Mouse (Mus musculus): ENCODE results near the gene Pgpep1. TPM values are rescaled to one million over a fixed set of nuclear protein-coding genes. Genes with fewer than 3 reads are reported as not detected.
A peak's percentile ranks its signal among the peaks of the same experiment; 100 is the strongest.

The Pgpep1 gene
- total and polyA plus RNA-seq, 3 experiments: 3.3 to 16.6 (median 9.4) TPM

DNA sequence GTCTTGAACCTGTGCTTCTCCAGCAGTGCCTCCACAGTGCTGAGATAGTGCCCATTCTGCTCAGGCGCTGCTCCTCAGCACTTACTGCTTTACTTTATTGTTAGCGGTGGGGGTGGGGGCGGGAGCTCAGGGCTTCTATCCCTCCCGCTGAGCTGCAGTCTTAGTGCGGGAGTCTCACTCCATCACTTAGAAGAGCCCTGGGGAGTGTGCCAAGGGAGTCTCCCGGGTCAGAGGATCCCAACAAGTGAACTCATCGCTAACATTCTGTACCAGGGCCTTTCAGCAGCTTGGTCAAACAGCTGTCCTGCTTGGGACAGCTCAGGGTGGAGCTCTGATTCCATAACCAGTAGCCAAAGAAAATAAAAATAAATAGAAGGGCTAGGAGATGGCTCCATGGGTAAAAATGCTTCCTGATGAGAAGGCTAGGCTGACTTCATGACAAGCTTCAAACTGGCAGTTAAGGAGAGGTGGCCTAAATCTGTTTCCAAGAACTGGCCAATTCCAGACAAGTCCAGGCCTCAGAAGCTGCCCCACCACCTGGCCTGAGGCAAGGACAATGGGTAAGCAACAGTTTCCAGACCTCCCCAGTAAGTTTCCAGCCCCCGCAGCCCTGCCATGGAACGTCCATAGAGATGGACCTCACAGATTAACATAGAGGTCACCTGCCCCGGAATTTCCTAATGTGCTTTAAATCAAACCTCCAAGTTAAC lies 11.6 kb upstream of the Pgpep1 start:
- peaks cover 3% of the 10 kb centered on the region; the same call in 1 of the 2 replicates for H3K27me3 ChIP-seq (ENCODE audit: insufficient read depth, low read length)
- DNase-seq (ENCODE audit: low spot score) (no peak), ATAC-seq (ENCODE audit: extremely low read depth, insufficient number of reproducible peaks, low FRiP score, poor library complexity, severe bottlenecking) (no peak)
- no peak overlapping the region for H3K4me3 ChIP-seq (ENCODE audit: low read depth, low read length)
- peaks cover 56% of the 10 kb centered on the region for H3K4me1 ChIP-seq (ENCODE audit: insufficient read depth, low read depth, low read length)
- H3K9me3 ChIP-seq (replicated peaks): no peaks in the 10 kb centered on the region; the same call in 1 of the 2 replicates
- TF ChIP-seq GATA1 (IDR thresholded peaks at IDR 0.05; ENCODE audit: borderline replicate concordance, low read length): no peak
- no peak for TF ChIP-seq POLR2AphosphoS5 (IDR thresholded peaks at IDR 0.05; ENCODE audit: insufficient replicate concordance, low read depth, low read length)
- TF ChIP-seq CTCF (IDR thresholded peaks at IDR 0.05; ENCODE audit: low read depth, low read length): no peak
- TF ChIP-seq GATA2 (IDR thresholded peaks at IDR 0.05; ENCODE audit: borderline replicate concordance, low read depth, low read length): no peak
- TF ChIP-seq TAL1 (conservative IDR thresholded peaks at IDR 0.05; ENCODE audit: low read depth, low read length): no peak
- peaks cover 28% of the 10 kb centered on the region for H3K36me3 ChIP-seq (replicated peaks)

DNA sequence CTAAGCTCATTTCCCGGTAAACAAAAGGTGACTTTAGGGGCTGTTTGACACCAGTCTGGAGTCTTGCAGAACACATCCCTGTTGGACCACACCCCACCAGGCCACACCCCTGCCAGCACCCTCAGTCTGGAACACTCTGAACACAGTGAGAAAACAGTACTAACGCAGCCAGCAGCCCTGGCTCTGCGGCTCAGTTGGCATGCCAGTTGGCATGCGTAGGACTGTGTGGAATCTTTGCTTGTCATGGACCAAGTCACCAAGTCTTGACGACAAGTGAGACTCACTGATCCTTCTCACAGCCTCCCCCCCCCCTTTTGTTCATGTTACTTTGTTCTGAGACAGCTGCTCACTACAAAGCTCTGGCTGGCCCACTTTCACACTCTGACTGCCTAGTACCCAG lies 6.9 kb upstream of the Pgpep1 start:
- Histone ChIP-seq H3K36me3 (replicated peaks) (no peaks in the 10 kb centered on the region), H3K4me3 (ENCODE audit: low read depth, low read length) (no peak overlapping the region; the same call in 1 of the 2 replicates), H3K9me3 (replicated peaks) (no peaks in the 10 kb centered on the region; the same call in 1 of the 2 replicates), H3K27me3 (ENCODE audit: insufficient read depth, low read length) (peaks cover 3% of the 10 kb centered on the region; the same call in 1 of the 2 replicates), H3K4me1 (ENCODE audit: insufficient read depth, low read depth, low read length) (peaks cover 37% of the 10 kb centered on the region)
- DNase-seq (ENCODE audit: low spot score) (no peak), ATAC-seq (ENCODE audit: extremely low read depth, insufficient number of reproducible peaks, low FRiP score, poor library complexity, severe bottlenecking) (no peak)
- TF ChIP-seq GATA1 (IDR thresholded peaks at IDR 0.05; ENCODE audit: borderline replicate concordance, low read length): no peak

DNA sequence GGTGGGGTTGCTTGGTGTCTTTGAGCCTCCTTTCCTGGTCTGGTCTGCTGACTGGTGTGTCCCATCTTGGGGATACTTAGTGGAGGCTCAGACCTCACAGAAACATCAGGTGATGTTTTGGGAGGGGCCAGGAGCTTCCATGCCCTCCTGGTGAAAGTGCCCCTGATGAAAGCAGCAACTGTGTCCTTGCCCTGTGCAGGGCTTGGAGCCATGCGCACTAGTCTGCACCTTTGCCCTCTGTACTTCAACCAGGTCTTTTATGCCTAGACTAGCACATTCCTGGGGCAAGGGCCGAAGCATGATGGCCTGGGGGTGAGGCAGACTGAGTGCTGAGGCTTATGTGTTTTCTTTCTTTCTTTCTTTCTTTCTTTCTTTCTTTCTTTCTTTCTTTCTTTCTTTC lies 5.4 kb upstream of the Pgpep1 start:
- ATAC-seq (ENCODE audit: extremely low read depth, insufficient number of reproducible peaks, low FRiP score, poor library complexity, severe bottlenecking): no peak
- peaks cover 3% of the 10 kb centered on the region; the same call in 1 of the 2 replicates for H3K27me3 ChIP-seq (ENCODE audit: insufficient read depth, low read length)
- no peaks in the 10 kb centered on the region for H3K36me3 ChIP-seq (replicated peaks)
- no peak for DNase-seq (ENCODE audit: low spot score)
- no peaks in the 10 kb centered on the region; the same call in 1 of the 2 replicates for H3K9me3 ChIP-seq (replicated peaks)
- H3K4me3 ChIP-seq (ENCODE audit: low read depth, low read length): no peak overlapping the region
- H3K4me1 ChIP-seq (ENCODE audit: insufficient read depth, low read depth, low read length): peaks cover 33% of the 10 kb centered on the region
- no peak for TF ChIP-seq POLR2AphosphoS5 (IDR thresholded peaks at IDR 0.05; ENCODE audit: insufficient replicate concordance, low read depth, low read length)
- TF ChIP-seq CTCF (IDR thresholded peaks at IDR 0.05; ENCODE audit: low read depth, low read length): no peak
- TF ChIP-seq TAL1 (conservative IDR thresholded peaks at IDR 0.05; ENCODE audit: low read depth, low read length): no peak
- TF ChIP-seq GATA2 (IDR thresholded peaks at IDR 0.05; ENCODE audit: borderline replicate concordance, low read depth, low read length): no peak
- TF ChIP-seq GATA1 (IDR thresholded peaks at IDR 0.05; ENCODE audit: borderline replicate concordance, low read length): no peak

DNA sequence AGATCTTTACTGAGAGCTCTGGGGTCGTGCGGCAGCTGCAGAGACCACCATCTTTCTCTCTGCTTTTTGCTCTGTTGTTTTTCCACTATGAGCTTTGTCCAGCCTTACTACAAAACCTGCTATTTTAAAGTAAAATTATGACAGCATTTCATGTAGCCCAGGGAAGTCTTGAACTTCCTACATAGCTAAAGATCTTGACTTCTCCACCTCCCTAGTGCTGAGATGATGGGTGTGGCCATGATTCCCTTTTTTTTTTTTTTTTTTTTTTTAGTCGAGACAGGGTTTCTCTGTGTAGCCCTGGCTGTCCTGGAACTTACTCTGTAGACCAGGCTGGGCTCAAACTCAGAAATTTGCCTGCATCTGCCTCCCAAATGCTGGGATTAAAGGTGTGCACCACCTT lies 4.4 kb upstream of the Pgpep1 start:
- ATAC-seq (ENCODE audit: extremely low read depth, insufficient number of reproducible peaks, low FRiP score, poor library complexity, severe bottlenecking) (no peak), DNase-seq (ENCODE audit: low spot score) (no peak)
- Histone ChIP-seq H3K4me1 (ENCODE audit: insufficient read depth, low read depth, low read length) (peaks cover 42% of the 10 kb centered on the region), H3K27me3 (ENCODE audit: insufficient read depth, low read length) (peaks cover 3% of the 10 kb centered on the region; the same call in 1 of the 2 replicates), H3K36me3 (replicated peaks) (no peaks in the 10 kb centered on the region), H3K4me3 (ENCODE audit: low read depth, low read length) (no peak overlapping the region), H3K9me3 (replicated peaks) (no peaks in the 10 kb centered on the region; the same call in 1 of the 2 replicates)
- TF ChIP-seq TAL1 (conservative IDR thresholded peaks at IDR 0.05; ENCODE audit: low read depth, low read length): no peak
- TF ChIP-seq GATA1 (IDR thresholded peaks at IDR 0.05; ENCODE audit: borderline replicate concordance, low read length): no peak
- no peak for TF ChIP-seq GATA2 (IDR thresholded peaks at IDR 0.05; ENCODE audit: borderline replicate concordance, low read depth, low read length)
- TF ChIP-seq CTCF (IDR thresholded peaks at IDR 0.05; ENCODE audit: low read depth, low read length): no peak
- no peak for TF ChIP-seq POLR2AphosphoS5 (IDR thresholded peaks at IDR 0.05; ENCODE audit: insufficient replicate concordance, low read depth, low read length)

GRCm38 (mm10) chr8:70663691-70664090 lies 3.5 kb upstream of the Pgpep1 start:
- TF ChIP-seq GATA1 (IDR thresholded peaks at IDR 0.05; ENCODE audit: borderline replicate concordance, low read length) (no peak), CTCF (IDR thresholded peaks at IDR 0.05; ENCODE audit: low read depth, low read length) (no peak), TAL1 (conservative IDR thresholded peaks at IDR 0.05; ENCODE audit: low read depth, low read length) (no peak), POLR2AphosphoS5 (IDR thresholded peaks at IDR 0.05; ENCODE audit: insufficient replicate concordance, low read depth, low read length) (no peak), GATA2 (IDR thresholded peaks at IDR 0.05; ENCODE audit: borderline replicate concordance, low read depth, low read length) (no peak)
- no peaks in the 10 kb centered on the region; the same call in 1 of the 2 replicates for H3K9me3 ChIP-seq (replicated peaks)
- ATAC-seq (ENCODE audit: extremely low read depth, insufficient number of reproducible peaks, low FRiP score, poor library complexity, severe bottlenecking): no peak
- peaks cover 3% of the 10 kb centered on the region; the same call in 1 of the 2 replicates for H3K27me3 ChIP-seq (ENCODE audit: insufficient read depth, low read length)
- DNase-seq (ENCODE audit: low spot score): no peak
- H3K36me3 ChIP-seq (replicated peaks): no peaks in the 10 kb centered on the region
- H3K4me1 ChIP-seq (ENCODE audit: insufficient read depth, low read depth, low read length): peaks cover 50% of the 10 kb centered on the region
- no peak overlapping the region for H3K4me3 ChIP-seq (ENCODE audit: low read depth, low read length)

GRCm38 (mm10) chr8:70659604-70660272 lies 450 bp downstream of the Pgpep1 start:
- Histone ChIP-seq H3K27me3 (ENCODE audit: insufficient read depth, low read length) (no peaks in the 10 kb centered on the region), H3K4me3 (ENCODE audit: low read depth, low read length) (peak overlapping the region; percentile 84), H3K4me1 (ENCODE audit: insufficient read depth, low read depth, low read length) (peaks cover 41% of the 10 kb centered on the region), H3K9me3 (replicated peaks) (no peaks in the 10 kb centered on the region), H3K36me3 (replicated peaks) (peaks cover 34% of the 10 kb centered on the region)
- ATAC-seq (ENCODE audit: extremely low read depth, insufficient number of reproducible peaks, low FRiP score, poor library complexity, severe bottlenecking): peak; percentile 93
- TF ChIP-seq GATA2 (IDR thresholded peaks at IDR 0.05; ENCODE audit: borderline replicate concordance, low read depth, low read length): no peak
- no peak for TF ChIP-seq POLR2AphosphoS5 (IDR thresholded peaks at IDR 0.05; ENCODE audit: insufficient replicate concordance, low read depth, low read length)
- TF ChIP-seq TAL1 (conservative IDR thresholded peaks at IDR 0.05; ENCODE audit: low read depth, low read length): no peak
- TF ChIP-seq GATA1 (IDR thresholded peaks at IDR 0.05; ENCODE audit: borderline replicate concordance, low read length): no peak
- no peak for TF ChIP-seq CTCF (IDR thresholded peaks at IDR 0.05; ENCODE audit: low read depth, low read length)
- DNase-seq (ENCODE audit: low spot score): peak; percentile 95

Data from G1E (cell line).